Mouse (Mus musculus) hindlimb bud, embryonic 11.5 days (tissue): ENCODE data around the gene Ubxn11.

Experiments used
- DNase-seq: peaks from one replicate; pipeline ENCODE4 v3.0.0-alpha.2; 2012; ENCODE audit warnings: low read depth, low spot score; ENCODE audit errors: extremely low spot score

Ubxn11 gene

GRCm38 (mm10) chr4:134090521-134091224, 11.7 kb upstream of the Ubxn11 start:
- DNase-seq, result no peak

- DNase-seq, result no peak
These were observed 11.2 kb upstream of the Ubxn11 start for GRCm38 (mm10) chr4:134091225-134091529.

- no peak for DNase-seq
These were observed 9.7 kb upstream of the Ubxn11 start for GRCm38 (mm10) chr4:134092382-134093288.

- DNase-seq, result no peak
These were observed 8.3 kb upstream of the Ubxn11 start for GRCm38 (mm10) chr4:134094004-134094564.

GRCm38 (mm10) chr4:134094923-134095547, 7.3 kb upstream of the Ubxn11 start, which contains the start of gene Cd52:
Cd52 (minus strand) TSS chr4:134095082.
- DNase-seq, result no peak

GRCm38 (mm10) chr4:134096120-134096519, 6.2 kb upstream of the Ubxn11 start:
- DNase-seq, result no peak

- DNase-seq, result no peak
These were observed 5.3 kb upstream of the Ubxn11 start for GRCm38 (mm10) chr4:134097015-134097608.

GRCm38 (mm10) chr4:134098628-134099027, 3.7 kb upstream of the Ubxn11 start:
- no peak for DNase-seq

GRCm38 (mm10) chr4:134100245-134100644, 2.1 kb upstream of the Ubxn11 start:
- DNase-seq, result no peak

GRCm38 (mm10) chr4:134102742-134103119, 361 bp downstream of the Ubxn11 start:
- no peak for DNase-seq

GRCm38 (mm10) chr4:134106105-134106504, 3.7 kb downstream of the Ubxn11 start:
- DNase-seq, result no peak

- DNase-seq, result no peak
These were observed 5.4 kb downstream of the Ubxn11 start for GRCm38 (mm10) chr4:134107730-134108129.

GRCm38 (mm10) chr4:134108196-134108595, 5.8 kb downstream of the Ubxn11 start:
- no peak for DNase-seq

GRCm38 (mm10) chr4:134110653-134111052, 8.3 kb downstream of the Ubxn11 start:
- DNase-seq, result no peak

- DNase-seq, result no peak
These were observed 10.0 kb downstream of the Ubxn11 start for GRCm38 (mm10) chr4:134112403-134112802.

- DNase-seq, result no peak
These were observed 11.1 kb downstream of the Ubxn11 start for GRCm38 (mm10) chr4:134113356-134113994.

GRCm38 (mm10) chr4:134114038-134114437, 11.7 kb downstream of the Ubxn11 start:
- no peak for DNase-seq

- no peak for DNase-seq
These were observed 13.1 kb downstream of the Ubxn11 start for GRCm38 (mm10) chr4:134115215-134116144.

- DNase-seq, result no peak
These were observed 14.1 kb downstream of the Ubxn11 start for GRCm38 (mm10) chr4:134116501-134116900.
